Mouse (Mus musculus): ENCODE data around the gene Ube2v1. TPM values are rescaled to one million over a fixed set of nuclear protein-coding genes. Genes with fewer than 3 reads are reported as not detected.
A peak's percentile ranks its signal among the peaks of the same experiment; 100 is the strongest.
"Not testable (repeated sequence)": the region's sequence is repeated elsewhere in the genome, so short reads cannot be mapped to it uniquely, and the experiment has no call there.

Ube2v1 gene
- polyA plus RNA-seq, 1 experiment from 2014 or later = 259 TPM

- Histone ChIP-seq H3K36me3 (peaks cover 85% of the 10 kb centered on the region), H3K4me3 (no peak overlapping the region), H3K9ac (no peak overlapping the region), H3K9me3 (replicated peaks) (no peaks in the 10 kb centered on the region), H3K4me2 (no peak overlapping the region), H3K27me3 (replicated peaks) (0 out of 2 replicates have a peak, but pooled peaks cover 9% of the 10 kb centered on the region), H3K27ac (no peak overlapping the region; the same call in 1 of the 2 replicates), H3K4me1 (peaks cover 9% of the 10 kb centered on the region)
- no peak for ATAC-seq
- WGBS (ENCODE audit: insufficient replicate concordance) = 81% methylated on average over 12 of the region's 12 CpGs
Measured at GRCm38 (mm10) chr2:167649290-167650032, 17.6 kb upstream of the Ube2v1 start.

- H3K4me2 ChIP-seq = no peak overlapping the region
- H3K9me3 ChIP-seq (replicated peaks) = no peaks in the 10 kb centered on the region
- 0 out of 2 replicates have a peak, but pooled peaks cover 3% of the 10 kb centered on the region for H3K27me3 ChIP-seq (replicated peaks)
- no peak for ATAC-seq
- H3K27ac ChIP-seq = no peak overlapping the region
- peaks cover 76% of the 10 kb centered on the region for H3K36me3 ChIP-seq
- H3K9ac ChIP-seq = no peak overlapping the region
- 77% methylated on average over 4 of the region's 4 CpGs for WGBS (ENCODE audit: insufficient replicate concordance)
- no peak overlapping the region for H3K4me3 ChIP-seq
- H3K4me1 ChIP-seq = peaks cover 5% of the 10 kb centered on the region
Measured at GRCm38 (mm10) chr2:167646411-167646810, 14.5 kb upstream of the Ube2v1 start.

- H3K9me3 ChIP-seq (replicated peaks) = not testable (repeated sequence)
Measured at GRCm38 (mm10) chr2:167643356-167644052, 11.6 kb upstream of the Ube2v1 start.

GRCm38 (mm10) chr2:167642164-167642563 is 10.3 kb upstream of the Ube2v1 start:
- no peak for ATAC-seq
- 83% methylated on average over 6 of the region's 6 CpGs for WGBS (ENCODE audit: insufficient replicate concordance)
- no peak overlapping the region for H3K4me3 ChIP-seq
- no peak overlapping the region for H3K27ac ChIP-seq
- H3K9me3 ChIP-seq (replicated peaks) = no peaks in the 10 kb centered on the region
- H3K27me3 ChIP-seq (replicated peaks) = peaks cover 6% of the 10 kb centered on the region; the same call in 1 of the 2 replicates
- H3K9ac ChIP-seq = no peak overlapping the region
- no peak overlapping the region for H3K4me2 ChIP-seq
- H3K4me1 ChIP-seq = peaks cover 18% of the 10 kb centered on the region
- H3K36me3 ChIP-seq = peaks cover 43% of the 10 kb centered on the region

More at GRCm38 (mm10) chr2:167643356-167644052, 11.6 kb upstream of the Ube2v1 start:
- H3K27me3 ChIP-seq (replicated peaks); H3K9ac ChIP-seq; ATAC-seq; H3K4me2 ChIP-seq; H3K4me3 ChIP-seq; H3K27ac ChIP-seq: not testable (repeated sequence)
- 79% methylated on average over 13 of the region's 13 CpGs for WGBS (ENCODE audit: insufficient replicate concordance)
- peaks cover 14% of the 10 kb centered on the region for H3K4me1 ChIP-seq
- H3K36me3 ChIP-seq = peaks cover 54% of the 10 kb centered on the region

GRCm38 (mm10) chr2:167641337-167641736 is 9.4 kb upstream of the Ube2v1 start:
- Histone ChIP-seq H3K9me3 (replicated peaks) (no peaks in the 10 kb centered on the region), H3K4me3 (no peak overlapping the region), H3K4me1 (peaks cover 20% of the 10 kb centered on the region), H3K27me3 (replicated peaks) (peaks cover 6% of the 10 kb centered on the region; the same call in 1 of the 2 replicates), H3K36me3 (peaks cover 38% of the 10 kb centered on the region), H3K27ac (no peak overlapping the region), H3K4me2 (peak overlapping the region; percentile 23; the same call in 1 of the 2 replicates), H3K9ac (no peak overlapping the region)
- ATAC-seq = peak; percentile 50; the same call in 1 of the 2 replicates
- 41% methylated on average over 8 of the region's 8 CpGs for WGBS (ENCODE audit: insufficient replicate concordance)

- Histone ChIP-seq H3K4me2 (no peak overlapping the region), H3K9me3 (replicated peaks) (no peaks in the 10 kb centered on the region), H3K4me3 (no peak overlapping the region), H3K36me3 (peaks cover 29% of the 10 kb centered on the region), H3K27me3 (replicated peaks) (peaks cover 6% of the 10 kb centered on the region; the same call in 1 of the 2 replicates), H3K4me1 (peaks cover 29% of the 10 kb centered on the region), H3K9ac (no peak overlapping the region), H3K27ac (no peak overlapping the region)
- no peak for ATAC-seq
- 84% methylated on average over 3 of the region's 3 CpGs for WGBS (ENCODE audit: insufficient replicate concordance)
Measured at GRCm38 (mm10) chr2:167640279-167640678, 8.4 kb upstream of the Ube2v1 start.

GRCm38 (mm10) chr2:167634865-167635512 is 3.1 kb upstream of the Ube2v1 start:
- ATAC-seq = no peak
- 0 out of 2 replicates have a peak overlapping the region, but pooled peaks have one; percentile 59 for H3K27ac ChIP-seq
- 64% methylated on average over 7 of the region's 7 CpGs for WGBS (ENCODE audit: insufficient replicate concordance)

GRCm38 (mm10) chr2:167634338-167634770 is 2.5 kb upstream of the Ube2v1 start:
- H3K4me2 ChIP-seq = peak overlapping the region; percentile 90
- no peaks in the 10 kb centered on the region for H3K9me3 ChIP-seq (replicated peaks)
- H3K36me3 ChIP-seq = peaks cover 4% of the 10 kb centered on the region
- WGBS (ENCODE audit: insufficient replicate concordance) = under 1% methylated on average over 15 of the region's 15 CpGs
- H3K27me3 ChIP-seq (replicated peaks) = peaks cover 6% of the 10 kb centered on the region; the same call in 1 of the 2 replicates
- H3K4me3 ChIP-seq = peak overlapping the region; percentile 98
- peaks cover 59% of the 10 kb centered on the region for H3K4me1 ChIP-seq
- H3K27ac ChIP-seq = peak overlapping the region; percentile 100
- peak overlapping the region; percentile 99 for H3K9ac ChIP-seq
- peak; percentile 73 for ATAC-seq

More at GRCm38 (mm10) chr2:167634865-167635512, 3.1 kb upstream of the Ube2v1 start:
- H3K9ac ChIP-seq = peak overlapping the region; percentile 46; the same call in 1 of the 2 replicates
- H3K4me3 ChIP-seq = peak overlapping the region; percentile 98
- no peaks in the 10 kb centered on the region; the same call in 1 of the 2 replicates for H3K36me3 ChIP-seq
- peaks cover 53% of the 10 kb centered on the region for H3K4me1 ChIP-seq
- peaks cover 6% of the 10 kb centered on the region; the same call in 1 of the 2 replicates for H3K27me3 ChIP-seq (replicated peaks)
- H3K9me3 ChIP-seq (replicated peaks) = no peaks in the 10 kb centered on the region
- peak overlapping the region; percentile 90 for H3K4me2 ChIP-seq

- H3K27me3 ChIP-seq (replicated peaks) = peaks cover 4% of the 10 kb centered on the region; the same call in 1 of the 2 replicates
- no peaks in the 10 kb centered on the region for H3K9me3 ChIP-seq (replicated peaks)
- peak overlapping the region; percentile 98 for H3K4me3 ChIP-seq
- peak overlapping the region; percentile 99 for H3K9ac ChIP-seq
- ATAC-seq = no peak
- H3K4me1 ChIP-seq = peaks cover 68% of the 10 kb centered on the region
- H3K27ac ChIP-seq = peak overlapping the region; percentile 100
- peak overlapping the region; percentile 90 for H3K4me2 ChIP-seq
- 88% methylated on average over 6 of the region's 6 CpGs for WGBS (ENCODE audit: insufficient replicate concordance)
- peaks cover 12% of the 10 kb centered on the region for H3K36me3 ChIP-seq
Measured at GRCm38 (mm10) chr2:167633537-167633872, 1.6 kb upstream of the Ube2v1 start.

GRCm38 (mm10) chr2:167632731-167633536 is 1.0 kb upstream of the Ube2v1 start:
- H3K27ac ChIP-seq = peak overlapping the region; percentile 100
- ATAC-seq = no peak
- H3K9me3 ChIP-seq (replicated peaks) = no peaks in the 10 kb centered on the region
- H3K36me3 ChIP-seq = peaks cover 18% of the 10 kb centered on the region
- WGBS (ENCODE audit: insufficient replicate concordance) = 69% methylated on average over 12 of the region's 12 CpGs
- peak overlapping the region; percentile 90 for H3K4me2 ChIP-seq
- no peaks in the 10 kb centered on the region for H3K27me3 ChIP-seq (replicated peaks)
- peak overlapping the region; percentile 98 for H3K4me3 ChIP-seq
- peaks cover 74% of the 10 kb centered on the region for H3K4me1 ChIP-seq
- H3K9ac ChIP-seq = peak overlapping the region; percentile 99

- peak overlapping the region; percentile 100 for H3K27ac ChIP-seq
- peak overlapping the region; percentile 99 for H3K9ac ChIP-seq
- no peaks in the 10 kb centered on the region for H3K27me3 ChIP-seq (replicated peaks)
- peaks cover 81% of the 10 kb centered on the region for H3K4me1 ChIP-seq
- no peak for ATAC-seq
- H3K9me3 ChIP-seq (replicated peaks) = no peaks in the 10 kb centered on the region
- peak overlapping the region; percentile 98 for H3K4me3 ChIP-seq
- 2% methylated on average over 31 of the region's 31 CpGs for WGBS (ENCODE audit: insufficient replicate concordance)
- peaks cover 32% of the 10 kb centered on the region for H3K36me3 ChIP-seq
- peak overlapping the region; percentile 90 for H3K4me2 ChIP-seq
Measured at GRCm38 (mm10) chr2:167631181-167631590, 709 bp downstream of the Ube2v1 start.

All from liver, embryonic 12.5 days (tissue).